Mouse (Mus musculus): ENCODE results near the gene Spns3. TPM values are rescaled to one million over a fixed set of nuclear protein-coding genes. Genes with fewer than 3 reads are reported as not detected.

Gene Spns3
- polyA plus RNA-seq, 1 experiment from 2014 or later: 0.08 TPM

DNA sequence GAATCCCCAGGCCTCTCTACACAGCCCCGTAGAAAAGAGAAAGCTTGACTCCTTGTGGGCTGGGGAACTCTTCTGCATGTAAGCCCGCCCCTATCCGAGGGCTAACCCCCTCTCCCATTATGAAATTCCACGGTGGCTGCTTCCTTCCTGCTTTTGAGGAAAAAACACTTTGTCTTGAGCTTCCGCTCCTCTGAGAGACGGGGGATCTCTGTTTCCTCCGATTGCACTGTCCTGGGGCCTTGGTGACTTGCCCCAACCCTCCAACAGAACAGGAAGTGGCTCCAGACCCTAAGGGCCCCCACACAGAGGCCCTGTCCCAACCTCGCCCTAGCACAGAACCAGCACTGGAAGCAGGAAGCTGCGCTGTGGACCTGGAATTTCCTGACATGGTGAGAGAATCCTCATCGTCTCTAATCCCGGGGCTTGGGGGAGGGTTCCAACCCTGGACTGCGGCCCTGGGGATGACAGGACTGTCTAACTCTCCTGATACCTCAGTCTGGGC is 92.3 kb downstream of the Spns3 start:
- no peak overlapping the region for H3K9ac ChIP-seq (replicated peaks)
- H3K36me3 ChIP-seq: peaks cover 13% of the 10 kb centered on the region
- no peaks in the 10 kb centered on the region for H3K27me3 ChIP-seq
- H3K4me3 ChIP-seq: no peak overlapping the region
- H3K4me2 ChIP-seq (replicated peaks): no peak overlapping the region
- ATAC-seq (replicated peaks): no peak
- WGBS: 78% methylated on average over 12 of the region's 12 CpGs
- H3K4me1 ChIP-seq: peaks cover 7% of the 10 kb centered on the region
- no peak overlapping the region for H3K27ac ChIP-seq (replicated peaks)
- H3K9me3 ChIP-seq: no peaks in the 10 kb centered on the region

DNA sequence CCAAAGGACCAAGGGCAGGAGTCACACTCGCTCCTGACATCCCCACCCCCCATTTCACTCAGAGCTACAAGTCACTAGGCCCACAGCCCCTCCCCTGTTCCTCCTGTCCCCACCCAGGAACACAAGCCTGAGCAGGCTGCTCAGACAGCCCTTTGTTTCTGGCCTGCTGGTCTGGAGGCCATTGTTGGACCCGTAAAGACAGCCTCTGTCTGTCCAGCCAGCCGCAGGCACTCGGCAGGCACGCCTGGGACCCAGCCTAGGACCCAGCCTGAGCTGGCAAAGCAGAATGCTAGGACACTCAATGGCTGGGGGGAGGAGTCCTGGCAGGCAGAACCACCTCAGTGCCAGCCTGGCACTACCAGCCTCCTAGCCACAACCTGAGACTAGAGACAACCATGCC is 94.6 kb downstream of the Spns3 start:
- Histone ChIP-seq H3K4me1 (peaks cover 7% of the 10 kb centered on the region), H3K4me2 (replicated peaks) (no peak overlapping the region), H3K27me3 (no peaks in the 10 kb centered on the region), H3K4me3 (no peak overlapping the region), H3K9ac (replicated peaks) (no peak overlapping the region), H3K36me3 (peaks cover 34% of the 10 kb centered on the region), H3K27ac (replicated peaks) (0 out of 2 replicates have a peak overlapping the region, but pooled peaks have one; percentile 7), H3K9me3 (no peaks in the 10 kb centered on the region)
- 0 out of 2 replicates have a peak, but pooled peaks have one; percentile 41 for ATAC-seq (replicated peaks)
- WGBS: 21% methylated on average over 5 of the region's 5 CpGs

DNA sequence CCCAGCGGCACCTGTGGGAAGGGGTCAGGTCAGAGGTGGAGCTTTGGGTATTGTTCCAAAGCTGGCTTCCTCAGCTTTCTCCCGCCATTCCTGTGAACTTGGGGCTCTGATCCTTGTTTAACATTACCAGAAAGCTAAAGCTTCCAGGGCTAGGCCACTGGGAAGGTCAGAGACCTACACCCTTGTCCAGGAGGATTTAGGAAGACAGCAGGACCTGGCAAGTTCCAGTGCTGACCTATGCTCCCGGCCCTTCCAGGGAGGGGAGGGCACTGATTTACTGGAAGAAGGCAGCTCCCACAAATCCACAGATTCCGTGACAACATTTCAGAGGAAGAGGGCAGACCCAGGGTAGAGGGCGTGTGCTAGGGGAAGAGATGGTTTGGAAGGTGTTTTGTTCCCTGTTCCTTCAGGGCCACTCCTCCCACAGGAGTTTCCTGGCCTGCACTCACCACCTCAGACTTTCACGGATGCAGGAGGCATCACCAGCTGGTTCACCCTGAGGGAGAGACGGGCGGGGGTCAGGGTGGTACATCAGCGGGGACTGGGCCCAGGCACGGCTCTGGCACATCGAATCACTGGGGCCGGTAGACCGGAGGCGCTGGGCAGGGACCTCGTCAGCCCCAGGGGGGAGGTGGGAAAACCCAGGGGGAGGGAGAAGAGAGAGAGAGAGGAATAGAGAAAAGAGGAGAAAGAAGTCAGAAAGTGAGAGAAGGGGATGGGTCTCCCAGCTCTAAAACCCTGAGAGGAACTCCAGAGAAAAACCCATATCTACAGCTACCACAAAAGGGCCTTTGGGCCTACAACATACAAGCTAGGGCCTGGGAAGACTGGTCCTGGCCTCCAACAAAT is 97.0 kb downstream of the Spns3 start:
- Histone ChIP-seq H3K4me2 (replicated peaks) (no peak overlapping the region), H3K9ac (replicated peaks) (no peak overlapping the region), H3K36me3 (peaks cover 58% of the 10 kb centered on the region), H3K9me3 (no peaks in the 10 kb centered on the region), H3K4me1 (peaks cover 7% of the 10 kb centered on the region), H3K27me3 (no peaks in the 10 kb centered on the region), H3K4me3 (no peak overlapping the region), H3K27ac (replicated peaks) (no peak overlapping the region)
- 64% methylated on average over 15 of the region's 15 CpGs for WGBS
- ATAC-seq (replicated peaks): no peak

DNA sequence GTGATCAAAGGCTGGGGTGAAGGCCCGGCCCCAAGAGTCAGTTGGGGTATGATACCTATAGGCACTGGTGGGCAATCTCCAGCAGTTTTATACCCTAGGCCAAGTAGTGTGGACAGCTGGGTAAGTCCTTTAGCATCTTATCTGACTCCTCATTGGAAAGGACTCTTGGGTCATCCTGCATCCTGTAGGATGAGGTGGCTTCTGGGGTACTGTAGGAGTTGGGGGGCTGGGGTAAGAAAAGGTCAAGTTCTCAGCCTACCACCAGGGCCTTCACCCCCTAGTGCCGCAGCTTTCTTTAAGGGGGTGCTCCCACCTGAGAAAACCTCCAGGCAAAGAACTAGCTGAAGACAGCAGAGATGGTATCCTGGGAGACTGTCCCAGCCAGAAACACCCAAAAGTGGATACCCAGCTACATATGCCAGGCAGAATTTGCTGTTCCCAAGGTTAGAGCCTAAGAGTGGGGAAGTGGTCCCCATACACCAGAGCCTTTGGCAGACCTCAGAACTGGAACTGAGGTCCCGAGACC is 98.1 kb downstream of the Spns3 start:
- Histone ChIP-seq H3K9ac (replicated peaks) (no peak overlapping the region), H3K36me3 (peaks cover 68% of the 10 kb centered on the region), H3K9me3 (no peaks in the 10 kb centered on the region), H3K27me3 (no peaks in the 10 kb centered on the region), H3K27ac (replicated peaks) (no peak overlapping the region), H3K4me3 (no peak overlapping the region), H3K4me2 (replicated peaks) (no peak overlapping the region), H3K4me1 (peaks cover 7% of the 10 kb centered on the region)
- ATAC-seq (replicated peaks): no peak
- WGBS: 85% methylated on average over 3 of the region's 3 CpGs

DNA sequence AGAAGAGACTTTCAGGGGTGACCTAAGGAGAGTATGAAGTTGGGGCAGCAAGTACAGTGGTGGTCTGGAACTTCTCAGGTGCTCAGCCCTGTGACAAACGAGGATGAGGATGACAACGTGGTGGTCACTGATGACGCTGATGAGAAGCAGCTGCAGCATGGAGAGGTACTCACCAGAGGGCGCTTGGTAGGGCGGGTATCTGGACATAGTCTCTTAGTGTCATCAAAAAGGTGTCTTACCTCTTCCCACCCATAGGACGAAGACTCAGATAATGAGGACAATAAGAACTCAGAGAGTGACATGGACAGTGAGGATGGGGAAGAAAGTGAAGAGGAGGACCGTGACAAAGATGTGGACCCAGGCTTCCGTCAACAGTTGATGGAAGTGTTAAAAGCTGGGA is 102.8 kb downstream of the Spns3 start:
- Histone ChIP-seq H3K27me3 (no peaks in the 10 kb centered on the region), H3K27ac (replicated peaks) (no peak overlapping the region), H3K4me3 (no peak overlapping the region), H3K9me3 (no peaks in the 10 kb centered on the region), H3K4me2 (replicated peaks) (no peak overlapping the region), H3K36me3 (peaks cover 98% of the 10 kb centered on the region), H3K9ac (replicated peaks) (no peak overlapping the region), H3K4me1 (peaks cover 4% of the 10 kb centered on the region)
- 88% methylated on average over 8 of the region's 8 CpGs for WGBS
- no peak for ATAC-seq (replicated peaks)

DNA sequence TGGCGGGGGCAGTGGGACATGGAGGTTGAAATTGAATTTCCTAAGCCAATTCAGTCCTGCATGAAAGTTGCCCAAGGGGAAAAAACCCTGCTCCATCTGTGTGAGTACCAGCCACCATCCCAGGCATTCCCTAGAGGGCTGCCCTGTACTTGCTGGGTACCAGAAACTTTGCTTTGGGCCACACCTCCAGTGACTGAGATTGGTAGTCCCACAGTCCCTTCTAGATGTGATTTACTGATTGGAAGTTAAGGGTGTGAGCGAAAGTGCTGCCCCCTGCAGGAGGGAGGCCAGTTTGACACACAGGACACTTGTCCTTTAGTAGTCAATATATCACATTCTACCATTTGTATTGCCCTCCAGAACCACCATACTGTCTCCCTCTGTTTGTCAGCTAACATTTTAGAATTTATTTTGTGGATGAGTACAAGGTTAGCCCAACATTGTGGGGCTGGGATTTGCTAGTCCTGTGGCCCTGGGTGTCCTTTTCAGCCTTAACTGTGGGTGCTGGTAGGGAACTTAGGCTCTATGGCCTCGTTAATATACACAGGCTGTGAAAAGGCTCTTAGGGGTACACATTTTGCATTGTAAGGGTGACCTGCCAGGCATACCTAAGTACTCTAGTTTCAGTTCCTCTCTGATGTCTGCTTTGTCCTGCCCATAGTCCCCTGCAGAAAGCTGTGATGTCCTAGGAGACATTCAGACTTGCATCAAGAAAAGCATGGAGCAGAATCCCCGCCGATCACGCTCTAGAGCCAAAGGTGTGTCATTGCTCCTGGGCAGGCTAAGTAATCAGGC is 103.8 kb downstream of the Spns3 start:
- no peak for ATAC-seq (replicated peaks)
- Histone ChIP-seq H3K9ac (replicated peaks) (no peak overlapping the region), H3K27ac (replicated peaks) (no peak overlapping the region), H3K36me3 (peaks cover 92% of the 10 kb centered on the region), H3K4me2 (replicated peaks) (no peak overlapping the region), H3K9me3 (no peaks in the 10 kb centered on the region), H3K27me3 (no peaks in the 10 kb centered on the region), H3K4me3 (no peak overlapping the region), H3K4me1 (peaks cover 12% of the 10 kb centered on the region)
- WGBS: 90% methylated on average over 6 of the region's 6 CpGs

Other genes with a start within 250 kb of the Spns3 start
- 0.80 and 1.9 TPM in 2 replicates for gene Xaf1, start 248.9 kb downstream of the Spns3 start, polyA plus RNA-seq (2015; fragmentation: Nextera tagmentation; extraction: Ambion mirVana)
- not detected in 2 replicates for gene Fbxo39, start 236.1 kb downstream of the Spns3 start, polyA plus RNA-seq (2015; fragmentation: Nextera tagmentation; extraction: Ambion mirVana)
- 6.2 and 10.9 TPM in 2 replicates for gene Tekt1, start 188.1 kb downstream of the Spns3 start, polyA plus RNA-seq (2015; fragmentation: Nextera tagmentation; extraction: Ambion mirVana)
- 5.3 and 5.4 TPM in 2 replicates for gene Smtnl2, start 138.8 kb downstream of the Spns3 start, polyA plus RNA-seq (2015; fragmentation: Nextera tagmentation; extraction: Ambion mirVana)
- gene Ggt6, start 115.0 kb downstream of the Spns3 start, polyA plus RNA-seq (2015; fragmentation: Nextera tagmentation; extraction: Ambion mirVana): not detected in 2 replicates
- gene Mybbp1a, start 109.2 kb downstream of the Spns3 start, polyA plus RNA-seq (2015; fragmentation: Nextera tagmentation; extraction: Ambion mirVana): 90.0 and 97.2 TPM in 2 replicates
- gene Spns2, start 60.6 kb downstream of the Spns3 start, polyA plus RNA-seq (2015; fragmentation: Nextera tagmentation; extraction: Ambion mirVana): 8.7 and 9.1 TPM in 2 replicates
- 110 TPM in 2 replicates for gene Ube2g1, start 56.8 kb upstream of the Spns3 start, polyA plus RNA-seq (2015; fragmentation: Nextera tagmentation; extraction: Ambion mirVana)
- 27.1 and 28.0 TPM in 2 replicates for gene Ankfy1, start 139.5 kb upstream of the Spns3 start, polyA plus RNA-seq (2015; fragmentation: Nextera tagmentation; extraction: Ambion mirVana)
- gene Cyb5d2, start 245.6 kb upstream of the Spns3 start, polyA plus RNA-seq (2015; fragmentation: Nextera tagmentation; extraction: Ambion mirVana): 7.3 and 7.5 TPM in 2 replicates
- 14.2 and 14.3 TPM in 2 replicates for gene Zzef1, start 245.7 kb upstream of the Spns3 start, polyA plus RNA-seq (2015; fragmentation: Nextera tagmentation; extraction: Ambion mirVana)

Measured in forebrain, embryonic 15.5 days (tissue).